Mouse (Mus musculus) liver, postnatal 0 days (tissue): ENCODE data around the gene Rpl37a. TPM values are rescaled to one million over a fixed set of nuclear protein-coding genes. Genes with fewer than 3 reads are reported as not detected.

ENCODE experiments used
- ATAC-seq: fragments of 200-750 bp; cut with Nextera tagmentation; 2 replicates; pipeline ENCODE4 v1.8.0; 2017; ENCODE audit warnings: mild to moderate bottlenecking, moderate library complexity
- DNase-seq: peaks from one replicate; pipeline ENCODE4 v3.0.0-alpha.2; 2016
- H3K27ac ChIP-seq: fragments of 300-500 bp; sonication (generic); 2 replicates; pipeline ENCODE4 v1.5.1; 2014; ENCODE audit warnings: antibody characterized with exemption, moderate library complexity, mild to moderate bottlenecking, low read depth
- H3K27me3 ChIP-seq: fragments of 300-500 bp; sonication (generic); 2 replicates; pipeline ENCODE4 v1.6.1; 2014; ENCODE audit warnings: low read length, control low read depth, mixed read lengths; ENCODE audit not compliant: insufficient read depth
- H3K36me3 ChIP-seq: fragments of 300-500 bp; sonication (generic); replicated peaks from 2 replicates; pipeline ENCODE4 v1.6.1; 2014; ENCODE audit warnings: mild to moderate bottlenecking, control low read depth, low read length, moderate library complexity, mixed read lengths; ENCODE audit not compliant: insufficient read depth
- H3K4me1 ChIP-seq: fragments of 300-500 bp; sonication (generic); 2 replicates; pipeline ENCODE4 v1.6.1; 2014; ENCODE audit warnings: antibody characterized with exemption, mild to moderate bottlenecking, control low read depth; ENCODE audit not compliant: insufficient read depth
- H3K4me2 ChIP-seq: fragments of 300-500 bp; sonication (generic); 2 replicates; pipeline ENCODE4 v1.6.1; 2014; ENCODE audit warnings: low read depth, mild to moderate bottlenecking, low read length, moderate library complexity, mixed read lengths
- H3K4me3 ChIP-seq: fragments of 300-500 bp; sonication (generic); 2 replicates; pipeline ENCODE4 v1.5.1; 2014; ENCODE audit warnings: low read depth, low read length
- H3K9ac ChIP-seq: fragments of 300-500 bp; sonication (generic); replicated peaks from 2 replicates; pipeline ENCODE4 v1.6.1; 2014; ENCODE audit warnings: mild to moderate bottlenecking, moderate library complexity
- H3K9me3 ChIP-seq: fragments of 300-500 bp; sonication (generic); 2 replicates; pipeline ENCODE4 v1.6.1; 2016; ENCODE audit warnings: mild to moderate bottlenecking, control low read depth, low read length, mixed read lengths
- CTCF ChIP-seq: sonication (generic); IDR thresholded peaks from 2 replicates; pipeline ENCODE4 v1.5.1; 2016; ENCODE audit warnings: antibody characterized with exemption, low read depth
- EP300 ChIP-seq: IDR thresholded peaks from 2 replicates; pipeline ENCODE4 v1.6.1; 2016; ENCODE audit warnings: antibody characterized with exemption, low read depth, mild to moderate bottlenecking
- WGBS: fragments of 180-500 bp; shearing (Covaris S2); extraction: QIAGEN DNeasy Blood & Tissue Kit; methylation state at CpG from one replicate; pipeline ENCODE4 v1.1.7; 2014; ENCODE audit not compliant: insufficient replicate concordance; 5-methylcytosine and 5-hydroxymethylcytosine counted together
- polyA plus RNA-seq: library from polyadenylated mRNA; unstranded; fragments of >200 nt; fragmentation: Nextera tagmentation; extraction: Ambion mirVana; gene quantifications from 2 replicates; pipeline ENCODE4 v1.2.1, GENCODE M21; 2015

The Rpl37a gene
- polyA plus RNA-seq, 1 experiment from 2014 or later, result 1,210 TPM

GRCm38 (mm10) chr1:72741406-72741805 lies 30.3 kb downstream of the Rpl37a start:
- no peak overlapping the region for H3K9ac ChIP-seq
- 70% methylated on average over 5 of the region's 5 CpGs for WGBS
- ATAC-seq, result no peak
- no peak overlapping the region for H3K27ac ChIP-seq
- no peak overlapping the region for H3K4me3 ChIP-seq
- H3K27me3 ChIP-seq, result no peaks in the 10 kb centered on the region
- DNase-seq, result no peak
- H3K9me3 ChIP-seq, result no peaks in the 10 kb centered on the region
- H3K4me2 ChIP-seq, result no peak overlapping the region
- H3K4me1 ChIP-seq, result no peaks in the 10 kb centered on the region
- no peaks in the 10 kb centered on the region for H3K36me3 ChIP-seq
- TF ChIP-seq CTCF, result no peak

DNA sequence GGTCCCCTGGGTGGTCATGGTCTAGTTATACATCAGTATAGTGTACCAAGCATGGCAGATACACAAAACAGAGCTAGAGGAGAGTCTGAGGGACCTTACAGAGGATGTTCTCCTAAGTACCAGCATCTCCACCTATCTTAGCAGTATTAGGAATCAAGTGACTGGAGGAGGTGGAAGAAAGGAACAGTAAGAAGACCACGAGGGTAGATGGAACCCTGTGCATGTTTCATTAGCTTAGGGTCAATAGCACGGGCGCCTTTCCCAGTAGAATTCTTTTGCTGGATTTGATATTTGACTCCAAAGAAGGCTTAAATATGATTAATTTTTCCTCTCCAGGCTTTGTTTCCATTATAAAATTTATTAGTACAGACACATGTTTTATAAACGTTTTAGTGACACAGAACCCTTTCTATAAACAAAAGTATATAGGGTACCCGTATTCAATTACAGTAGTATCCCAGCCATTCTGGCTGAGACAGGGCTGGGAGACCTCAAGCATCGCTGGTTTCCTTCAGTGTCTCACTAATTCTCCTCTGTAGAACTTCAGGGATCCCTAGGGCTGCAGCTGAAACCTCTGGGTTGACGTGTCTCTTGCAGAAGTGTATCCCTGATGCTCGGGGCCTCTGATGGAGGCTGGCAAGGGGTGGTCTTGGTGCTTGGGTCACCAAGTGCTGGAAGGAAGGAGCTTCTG lies 33.9 kb downstream of the Rpl37a start:
- no peak overlapping the region for H3K4me2 ChIP-seq
- H3K9ac ChIP-seq, result no peak overlapping the region
- no peaks in the 10 kb centered on the region for H3K27me3 ChIP-seq
- H3K27ac ChIP-seq, result no peak overlapping the region
- DNase-seq (no peak), ATAC-seq (no peak)
- H3K4me1 ChIP-seq, result no peaks in the 10 kb centered on the region
- H3K36me3 ChIP-seq, result no peaks in the 10 kb centered on the region
- WGBS, result 74% methylated on average over 8 of the region's 8 CpGs
- no peak for TF ChIP-seq EP300
- TF ChIP-seq CTCF, result no peak
- no peak overlapping the region for H3K4me3 ChIP-seq
- H3K9me3 ChIP-seq, result no peaks in the 10 kb centered on the region

DNA sequence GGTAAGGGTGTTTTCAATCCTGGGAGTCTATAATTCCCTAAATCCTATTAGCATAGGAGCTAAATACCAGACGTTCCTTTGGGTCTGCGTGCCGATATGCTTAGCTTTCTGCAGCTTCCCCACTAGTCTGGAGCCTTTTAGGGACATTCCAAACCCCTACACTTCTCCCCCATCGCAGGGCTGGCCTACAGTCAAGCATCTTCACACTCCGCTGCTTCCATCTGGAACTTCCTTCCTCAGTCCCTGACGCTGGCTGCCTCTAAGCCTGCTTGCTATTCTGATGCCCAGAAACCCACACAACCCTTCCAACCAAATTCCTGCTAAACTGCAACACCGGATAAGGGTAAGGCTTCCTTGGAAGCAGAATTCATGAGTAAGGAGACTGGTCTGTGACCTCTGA lies 35.3 kb downstream of the Rpl37a start:
- WGBS, result 73% methylated on average over 7 of the region's 7 CpGs
- H3K27ac ChIP-seq, result no peak overlapping the region
- ATAC-seq, result no peak

GRCm38 (mm10) chr1:72751371-72751781 lies 40.3 kb downstream of the Rpl37a start:
- H3K27me3 ChIP-seq, result no peaks in the 10 kb centered on the region
- no peaks in the 10 kb centered on the region for H3K36me3 ChIP-seq
- no peak overlapping the region for H3K9ac ChIP-seq
- H3K27ac ChIP-seq, result no peak overlapping the region
- H3K4me1 ChIP-seq, result no peaks in the 10 kb centered on the region
- H3K4me3 ChIP-seq, result no peak overlapping the region
- no peaks in the 10 kb centered on the region for H3K9me3 ChIP-seq
- no peak overlapping the region for H3K4me2 ChIP-seq
- TF ChIP-seq EP300 (no peak), CTCF (no peak)
- no peak for DNase-seq
- 70% methylated on average over 7 of the region's 7 CpGs for whole genome bisulfite sequencing
- ATAC-seq, result no peak

More for the DNA sequence above, 35.3 kb downstream of the Rpl37a start:
- Histone ChIP-seq H3K4me2 (no peak overlapping the region), H3K36me3 (no peaks in the 10 kb centered on the region), H3K4me1 (no peaks in the 10 kb centered on the region), H3K4me3 (no peak overlapping the region), H3K9ac (no peak overlapping the region), H3K27me3 (no peaks in the 10 kb centered on the region), H3K9me3 (no peaks in the 10 kb centered on the region)
- TF ChIP-seq CTCF (no peak), EP300 (no peak)
- DNase-seq, result no peak

DNA sequence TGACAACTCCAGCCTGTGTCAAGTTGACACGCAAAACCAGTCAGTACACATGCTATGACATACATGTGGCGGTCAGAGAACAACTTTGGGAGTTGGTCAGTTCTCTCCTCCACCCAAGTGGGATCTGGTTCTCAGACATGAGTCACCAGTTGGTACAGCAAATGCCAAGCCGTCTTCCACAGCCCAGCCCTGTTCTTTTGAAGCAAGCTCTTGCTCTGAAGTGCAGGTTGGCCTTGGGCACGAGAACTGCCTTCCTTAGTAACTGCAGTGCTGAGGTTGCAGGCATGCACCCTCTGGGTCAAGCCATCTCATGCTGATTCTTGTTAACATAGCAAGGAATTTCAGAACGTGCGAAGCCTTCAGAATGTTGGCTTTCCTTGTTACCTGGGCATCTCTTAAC lies 42.1 kb downstream of the Rpl37a start:
- H3K9me3 ChIP-seq, result no peaks in the 10 kb centered on the region
- no peaks in the 10 kb centered on the region for H3K36me3 ChIP-seq
- DNase-seq (no peak), ATAC-seq (no peak)
- WGBS, result 74% methylated on average over 6 of the region's 6 CpGs
- H3K9ac ChIP-seq, result no peak overlapping the region
- H3K4me2 ChIP-seq, result no peak overlapping the region
- no peaks in the 10 kb centered on the region for H3K4me1 ChIP-seq
- no peak overlapping the region for H3K27ac ChIP-seq
- TF ChIP-seq CTCF (no peak), EP300 (no peak)
- H3K27me3 ChIP-seq, result no peaks in the 10 kb centered on the region
- no peak overlapping the region for H3K4me3 ChIP-seq

DNA sequence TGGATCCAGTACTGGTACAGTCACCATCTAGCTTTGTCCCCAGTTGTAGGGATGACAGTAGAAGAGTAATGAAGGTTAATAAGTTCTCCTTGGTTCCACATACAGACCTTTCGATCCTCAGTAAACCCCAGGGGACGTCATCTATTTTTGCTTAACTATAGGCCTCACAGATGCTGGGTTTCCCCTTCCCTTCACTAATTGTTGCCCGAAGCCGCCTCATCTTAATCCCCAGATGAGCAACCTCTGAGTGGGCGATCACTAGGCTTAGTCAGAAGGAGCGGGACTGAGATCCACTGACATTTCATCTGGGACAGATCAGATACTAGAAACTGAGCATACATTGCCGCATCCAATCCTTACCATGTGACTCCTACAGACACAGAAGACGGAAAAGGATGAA lies 44.1 kb downstream of the Rpl37a start:
- H3K27me3 ChIP-seq, result no peaks in the 10 kb centered on the region
- H3K9ac ChIP-seq, result no peak overlapping the region
- no peak for DNase-seq
- ATAC-seq, result no peak
- no peak for TF ChIP-seq CTCF
- no peak for TF ChIP-seq EP300
- no peak overlapping the region for H3K4me2 ChIP-seq
- H3K4me1 ChIP-seq, result no peaks in the 10 kb centered on the region
- no peak overlapping the region for H3K27ac ChIP-seq
- WGBS, result 83% methylated on average over 8 of the region's 8 CpGs
- H3K9me3 ChIP-seq, result no peaks in the 10 kb centered on the region
- H3K36me3 ChIP-seq, result no peaks in the 10 kb centered on the region; the same call in 1 of the 2 replicates
- H3K4me3 ChIP-seq, result no peak overlapping the region

DNA sequence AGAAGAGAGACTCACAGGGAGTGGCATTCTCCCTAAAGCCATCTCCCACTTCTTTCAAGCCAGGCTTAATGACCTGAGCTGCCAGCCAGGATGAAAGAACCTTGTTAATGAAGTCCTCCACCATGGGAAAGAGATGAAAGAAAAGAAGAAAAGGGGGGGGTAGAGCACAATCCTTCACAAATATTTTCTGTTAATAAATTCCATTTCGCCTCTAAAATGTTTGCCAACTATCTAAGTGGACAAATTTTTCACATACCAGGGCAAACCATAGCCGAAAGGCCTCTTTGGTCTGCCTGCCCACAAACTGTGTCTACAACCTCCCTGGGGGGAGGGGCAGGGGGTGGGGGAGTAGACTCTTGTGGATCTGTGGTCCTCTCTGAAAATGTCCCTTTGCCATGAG lies 44.7 kb downstream of the Rpl37a start:
- Histone ChIP-seq H3K4me3 (no peak overlapping the region), H3K9me3 (no peaks in the 10 kb centered on the region), H3K9ac (no peak overlapping the region), H3K4me1 (no peaks in the 10 kb centered on the region), H3K4me2 (no peak overlapping the region), H3K27ac (no peak overlapping the region), H3K27me3 (no peaks in the 10 kb centered on the region), H3K36me3 (no peaks in the 10 kb centered on the region; the same call in 1 of the 2 replicates)
- TF ChIP-seq EP300 (no peak), CTCF (no peak)
- DNase-seq (no peak), ATAC-seq (no peak)
- 56% methylated on average over 2 of the region's 2 CpGs for WGBS
